Mouse (Mus musculus) midbrain, embryonic 12.5 days (tissue): ENCODE data around the gene Barhl2. TPM values are rescaled to one million over a fixed set of nuclear protein-coding genes. Genes with fewer than 3 reads are reported as not detected.

ENCODE experiments used
- ATAC-seq: fragments of 200-750 bp; cut with Nextera tagmentation; 2 replicates; pipeline ENCODE4 v1.8.0; 2017; ENCODE audit warnings: low read depth, moderate TSS enrichment, moderate library complexity; ENCODE audit not compliant: low FRiP score
- H3K27ac ChIP-seq: fragments of 300-500 bp; sonication (generic); replicated peaks from 2 replicates; pipeline ENCODE4 v1.5.1; 2016; ENCODE audit warnings: mild to moderate bottlenecking
- H3K27me3 ChIP-seq: fragments of 300-500 bp; sonication (generic); 2 replicates; pipeline ENCODE4 v1.6.1; 2016; ENCODE audit warnings: mild to moderate bottlenecking
- H3K36me3 ChIP-seq: fragments of 300-500 bp; sonication (generic); 2 replicates; pipeline ENCODE4 v1.6.1; 2016
- H3K4me1 ChIP-seq: fragments of 300-500 bp; sonication (generic); 2 replicates; pipeline ENCODE4 v1.6.1; 2016
- H3K4me2 ChIP-seq: fragments of 300-500 bp; sonication (generic); replicated peaks from 2 replicates; pipeline ENCODE4 v1.6.1; 2016; ENCODE audit warnings: mild to moderate bottlenecking, moderate library complexity
- H3K4me3 ChIP-seq: fragments of 300-500 bp; sonication (generic); 2 replicates; pipeline ENCODE4 v1.5.1; 2016; ENCODE audit warnings: mild to moderate bottlenecking
- H3K9ac ChIP-seq: fragments of 300-500 bp; sonication (generic); replicated peaks from 2 replicates; pipeline ENCODE4 v1.6.1; 2016; ENCODE audit warnings: mild to moderate bottlenecking, moderate library complexity
- H3K9me3 ChIP-seq: fragments of 300-500 bp; sonication (generic); 2 replicates; pipeline ENCODE4 v1.6.1; 2016; ENCODE audit warnings: mild to moderate bottlenecking
- WGBS: fragments of 180-500 bp; shearing (Covaris S2); methylation state at CpG from one replicate; pipeline ENCODE4 v1.1.7; 2016; 5-methylcytosine and 5-hydroxymethylcytosine counted together
- polyA plus RNA-seq: library from polyadenylated mRNA; unstranded; fragments of >200 nt; fragmentation: Nextera tagmentation; extraction: Ambion mirVana; gene quantifications from 2 replicates; pipeline ENCODE4 v1.2.1, GENCODE M21; 2016

The Barhl2 gene
- 8.4 and 15.6 TPM in 2 replicates for polyA plus RNA-seq

DNA sequence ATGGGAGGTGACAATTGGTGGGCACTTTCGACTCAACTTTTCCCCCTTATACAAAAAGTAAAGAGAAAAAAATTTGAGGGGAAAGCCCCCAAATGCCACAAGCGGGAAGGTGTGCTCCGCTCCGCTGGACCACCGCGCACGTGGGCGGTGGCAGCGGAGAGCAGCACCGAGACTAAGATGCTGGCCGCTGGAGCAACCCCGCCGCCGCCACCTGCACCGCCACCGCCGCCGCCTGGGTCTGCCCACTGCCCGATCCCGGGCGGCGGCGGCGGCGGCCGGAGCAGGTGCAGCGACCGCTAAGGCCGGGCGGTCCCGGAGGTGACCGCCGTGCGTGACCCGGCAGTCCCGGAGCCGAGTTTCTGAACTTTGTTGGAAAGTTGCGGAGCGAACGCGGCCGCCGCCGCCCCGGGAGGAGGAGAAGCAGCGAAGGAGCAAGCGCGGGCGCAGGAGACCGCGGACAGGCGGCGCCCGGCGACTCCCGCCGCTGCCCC lies at the start of gene Barhl2:
Barhl2 (minus strand) TSS at position 181 of the 491 bp plus-strand sequence.
- WGBS = 0% methylated on average over 42 of the region's 57 CpGs
- H3K9me3 ChIP-seq = no peaks in the 10 kb centered on the region
- peak within 1 kb of the TSS; percentile 77 for H3K9ac ChIP-seq
- H3K4me3 ChIP-seq = peak within 1 kb of the TSS; percentile 69
- peak within 1 kb of the TSS; percentile 89 for H3K27ac ChIP-seq
- peaks cover 39% of the 10 kb centered on the region for H3K4me1 ChIP-seq
- H3K27me3 ChIP-seq = peaks cover 94% of the 10 kb centered on the region
- no peak; the same call in 1 of the 2 replicates for ATAC-seq
- no peaks in the 10 kb centered on the region for H3K36me3 ChIP-seq
- H3K4me2 ChIP-seq = peak within 1 kb of the TSS; percentile 89

DNA sequence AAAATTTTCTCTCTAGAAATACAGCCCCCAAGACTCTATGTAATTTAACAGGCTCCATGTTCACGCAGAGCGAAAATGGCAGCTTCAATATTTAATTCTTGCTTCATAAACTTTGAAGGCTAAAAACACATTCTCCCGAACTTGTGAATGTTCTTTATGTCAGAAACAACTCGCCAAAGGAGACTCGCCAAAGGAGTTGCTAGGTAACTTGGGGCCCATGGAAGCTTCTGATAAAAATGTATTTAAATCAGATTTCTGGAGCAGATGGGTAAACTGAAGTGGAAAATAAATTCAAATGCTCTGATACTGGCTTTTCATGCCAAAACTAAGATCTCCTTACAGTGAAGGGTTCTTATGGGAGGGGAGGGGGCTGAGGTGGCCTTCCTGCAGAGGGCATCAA lies 48.1 kb upstream of the Barhl2 start:
- no peak overlapping the region for H3K4me2 ChIP-seq
- H3K4me3 ChIP-seq = no peak overlapping the region
- H3K36me3 ChIP-seq = no peaks in the 10 kb centered on the region
- no peaks in the 10 kb centered on the region for H3K9me3 ChIP-seq
- no peak overlapping the region for H3K27ac ChIP-seq
- H3K4me1 ChIP-seq = peaks cover 20% of the 10 kb centered on the region
- WGBS = 85% methylated on average over 5 of the region's 5 CpGs
- no peak overlapping the region for H3K9ac ChIP-seq
- no peak for ATAC-seq
- 0 out of 2 replicates have a peak, but pooled peaks cover 2% of the 10 kb centered on the region for H3K27me3 ChIP-seq

DNA sequence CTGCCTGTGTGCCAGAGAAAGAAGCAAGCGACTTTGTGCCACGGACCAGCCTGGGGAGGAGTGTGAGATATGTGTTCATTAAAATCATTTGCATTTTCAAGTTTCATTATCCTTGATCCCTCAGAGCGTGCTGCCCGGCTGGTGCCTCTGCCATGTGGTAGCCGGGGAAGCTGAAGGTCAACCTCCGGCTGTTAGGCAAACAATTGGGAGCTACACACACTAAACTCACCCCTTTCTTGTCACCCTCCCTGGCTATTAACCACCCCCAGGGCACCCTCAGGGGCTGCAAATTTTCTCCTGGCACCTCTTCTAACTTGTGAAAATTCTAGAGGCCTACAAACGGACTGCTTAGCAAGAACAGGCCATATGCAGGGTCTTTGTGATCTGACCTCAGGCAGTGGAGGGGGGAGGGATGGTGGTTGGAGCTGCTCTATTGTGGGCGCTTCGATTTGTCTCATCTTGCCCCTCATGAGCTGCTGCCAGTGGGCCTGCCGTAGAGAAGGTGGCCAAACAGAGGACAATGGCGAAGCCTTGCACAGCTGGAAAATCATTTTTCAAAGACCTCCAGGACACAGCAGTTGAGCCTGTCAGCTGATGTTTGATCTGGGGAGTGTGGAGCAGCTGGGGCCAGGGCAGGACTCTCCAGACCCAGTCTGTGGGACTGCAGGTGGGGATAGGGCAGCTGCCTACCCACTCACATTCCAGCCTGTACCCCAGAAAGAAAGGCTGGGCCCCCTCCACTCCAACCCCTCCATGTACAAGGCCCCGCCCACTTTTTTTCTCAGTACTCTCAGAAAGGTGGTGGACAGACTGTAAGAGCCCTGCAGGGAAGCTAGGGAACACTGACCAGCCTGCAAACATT lies 44.9 kb upstream of the Barhl2 start:
- WGBS = 44% methylated on average over 12 of the region's 12 CpGs

DNA sequence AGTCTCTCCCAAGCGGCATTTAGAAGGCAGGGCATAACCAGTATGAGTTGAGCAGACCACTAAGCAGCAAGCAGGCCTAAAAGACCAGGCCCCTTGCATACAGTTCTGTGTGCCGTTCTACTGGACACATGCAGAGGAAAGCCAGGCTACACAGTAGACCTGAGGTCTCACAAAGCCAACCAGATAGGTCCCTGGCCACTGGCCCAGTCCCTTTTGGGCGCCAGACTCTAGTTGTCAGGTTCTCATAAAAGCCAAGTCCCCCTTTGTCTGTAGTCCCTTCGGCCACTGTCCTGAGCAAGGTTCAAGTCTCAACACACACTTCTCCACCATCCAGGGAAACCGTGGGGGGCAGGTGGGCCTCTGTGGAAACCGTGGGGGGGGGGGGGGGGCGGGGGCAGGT lies 44.3 kb upstream of the Barhl2 start:
- H3K4me3 ChIP-seq = no peak overlapping the region
- peaks cover 24% of the 10 kb centered on the region for H3K4me1 ChIP-seq
- WGBS = 68% methylated on average over 7 of the region's 7 CpGs
- ATAC-seq = peak; percentile 21
- no peak overlapping the region for H3K9ac ChIP-seq
- no peaks in the 10 kb centered on the region for H3K9me3 ChIP-seq
- H3K27ac ChIP-seq = peak overlapping the region; percentile 67
- H3K4me2 ChIP-seq = no peak overlapping the region
- H3K27me3 ChIP-seq = no peaks in the 10 kb centered on the region; the same call in 1 of the 2 replicates
- no peaks in the 10 kb centered on the region for H3K36me3 ChIP-seq

More for the DNA sequence above, 44.9 kb upstream of the Barhl2 start:
- Histone ChIP-seq H3K4me2 (no peak overlapping the region), H3K4me3 (no peak overlapping the region), H3K27me3 (no peaks in the 10 kb centered on the region; the same call in 1 of the 2 replicates), H3K36me3 (no peaks in the 10 kb centered on the region), H3K27ac (peak overlapping the region; percentile 67), H3K9ac (no peak overlapping the region), H3K9me3 (no peaks in the 10 kb centered on the region), H3K4me1 (peaks cover 24% of the 10 kb centered on the region)
- peak; percentile 77 for ATAC-seq

DNA sequence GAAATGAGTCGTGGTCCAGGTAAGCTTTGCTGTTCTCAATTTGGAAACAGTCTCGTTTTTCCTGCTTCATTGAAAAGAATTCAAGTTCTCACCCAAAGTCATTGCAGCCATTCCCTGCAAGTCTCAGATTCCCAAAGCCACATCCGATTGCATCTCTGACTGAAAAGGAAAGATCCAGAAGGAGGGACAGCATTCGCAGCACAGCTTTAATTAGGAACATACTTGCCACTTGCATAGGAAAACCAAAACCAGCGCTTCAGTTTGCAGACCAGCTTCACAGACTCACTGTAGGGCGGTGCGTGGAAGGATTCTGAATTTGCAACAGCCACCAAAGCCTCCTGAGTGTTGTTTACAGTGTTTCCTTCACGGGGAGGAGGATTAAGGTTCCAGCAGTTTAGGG lies 33.8 kb upstream of the Barhl2 start:
- Histone ChIP-seq H3K4me2 (no peak overlapping the region), H3K36me3 (no peaks in the 10 kb centered on the region), H3K27me3 (no peaks in the 10 kb centered on the region), H3K4me3 (no peak overlapping the region), H3K9ac (no peak overlapping the region), H3K4me1 (peaks cover 8% of the 10 kb centered on the region; the same call in 1 of the 2 replicates), H3K27ac (peak overlapping the region; percentile 15; the same call in 1 of the 2 replicates), H3K9me3 (no peaks in the 10 kb centered on the region)
- no peak for ATAC-seq
- WGBS = 59% methylated on average over 8 of the region's 8 CpGs

DNA sequence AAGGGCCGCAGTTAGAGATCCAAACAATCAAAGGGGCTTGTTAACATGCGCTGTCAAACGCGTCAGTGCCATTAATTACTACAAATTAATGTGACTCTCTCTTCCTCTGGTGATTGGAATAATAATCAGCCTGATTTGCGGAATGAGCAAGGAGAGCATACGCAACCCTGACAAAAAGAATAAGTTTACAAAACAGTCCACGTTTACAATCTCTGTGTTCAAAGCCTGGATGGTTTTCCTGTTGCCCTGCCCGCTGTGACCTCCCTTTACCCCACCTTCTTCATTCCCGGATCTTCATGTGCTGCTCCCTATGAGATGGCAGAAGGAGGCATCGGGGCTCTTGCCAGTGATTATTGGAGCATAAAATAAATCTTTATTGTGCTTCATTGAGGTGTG lies 14.1 kb upstream of the Barhl2 start:
- Histone ChIP-seq H3K4me3 (no peak overlapping the region), H3K36me3 (no peaks in the 10 kb centered on the region), H3K4me2 (no peak overlapping the region; the same call in 1 of the 2 replicates), H3K9me3 (no peaks in the 10 kb centered on the region), H3K27me3 (peaks cover 76% of the 10 kb centered on the region), H3K4me1 (peaks cover 44% of the 10 kb centered on the region), H3K27ac (0 out of 2 replicates have a peak overlapping the region, but pooled peaks have one; percentile 35), H3K9ac (no peak overlapping the region)
- WGBS = 7% methylated on average over 10 of the region's 10 CpGs
- no peak for ATAC-seq

DNA sequence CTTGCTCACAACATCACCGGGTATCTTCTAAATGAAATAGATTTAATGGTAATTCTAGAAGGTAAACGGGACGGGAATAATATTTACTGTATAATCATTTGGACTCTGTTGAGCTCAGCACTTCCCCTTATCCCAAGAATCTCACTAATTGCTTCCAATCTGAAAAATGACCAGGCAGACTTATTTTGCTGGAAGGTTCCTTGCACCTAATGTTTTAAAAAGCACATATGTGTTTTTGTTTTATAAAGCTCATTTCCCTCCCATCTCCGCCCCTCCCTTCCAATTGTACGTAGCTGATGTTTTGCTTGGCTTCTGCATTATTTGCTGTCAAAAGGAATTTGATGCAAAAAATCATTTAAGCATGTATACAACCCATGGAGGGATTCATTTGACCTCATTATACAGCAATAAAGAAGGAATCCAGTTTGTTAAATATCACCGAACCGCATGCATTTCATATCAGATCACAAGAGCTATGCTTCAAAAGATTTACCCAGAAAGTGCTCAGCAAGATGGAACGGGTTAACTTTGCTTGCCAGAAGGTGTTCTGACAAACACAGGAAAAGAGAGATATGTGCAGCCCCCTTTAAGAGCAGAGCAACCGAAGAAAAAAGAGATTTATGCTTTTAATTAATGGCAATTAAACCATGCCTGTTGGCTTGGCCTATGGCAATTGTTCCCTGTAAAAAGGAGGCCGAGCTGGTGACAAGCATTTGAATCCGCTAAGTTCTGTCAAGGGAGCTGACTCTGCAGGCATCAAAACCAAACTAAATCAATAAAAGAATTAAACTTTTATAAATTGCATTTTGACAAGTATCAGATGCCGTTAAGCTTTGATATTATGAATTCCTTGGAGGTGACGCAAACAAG lies 13.5 kb upstream of the Barhl2 start:
- no peak overlapping the region for H3K4me3 ChIP-seq
- peaks cover 50% of the 10 kb centered on the region for H3K4me1 ChIP-seq
- WGBS = 10% methylated on average over 13 of the region's 13 CpGs
- H3K36me3 ChIP-seq = no peaks in the 10 kb centered on the region
- peaks cover 80% of the 10 kb centered on the region for H3K27me3 ChIP-seq
- H3K4me2 ChIP-seq = peak overlapping the region; percentile 63
- peak overlapping the region; percentile 80; the same call in 1 of the 2 replicates for H3K27ac ChIP-seq
- H3K9me3 ChIP-seq = no peaks in the 10 kb centered on the region
- no peak for ATAC-seq
- no peak overlapping the region for H3K9ac ChIP-seq

DNA sequence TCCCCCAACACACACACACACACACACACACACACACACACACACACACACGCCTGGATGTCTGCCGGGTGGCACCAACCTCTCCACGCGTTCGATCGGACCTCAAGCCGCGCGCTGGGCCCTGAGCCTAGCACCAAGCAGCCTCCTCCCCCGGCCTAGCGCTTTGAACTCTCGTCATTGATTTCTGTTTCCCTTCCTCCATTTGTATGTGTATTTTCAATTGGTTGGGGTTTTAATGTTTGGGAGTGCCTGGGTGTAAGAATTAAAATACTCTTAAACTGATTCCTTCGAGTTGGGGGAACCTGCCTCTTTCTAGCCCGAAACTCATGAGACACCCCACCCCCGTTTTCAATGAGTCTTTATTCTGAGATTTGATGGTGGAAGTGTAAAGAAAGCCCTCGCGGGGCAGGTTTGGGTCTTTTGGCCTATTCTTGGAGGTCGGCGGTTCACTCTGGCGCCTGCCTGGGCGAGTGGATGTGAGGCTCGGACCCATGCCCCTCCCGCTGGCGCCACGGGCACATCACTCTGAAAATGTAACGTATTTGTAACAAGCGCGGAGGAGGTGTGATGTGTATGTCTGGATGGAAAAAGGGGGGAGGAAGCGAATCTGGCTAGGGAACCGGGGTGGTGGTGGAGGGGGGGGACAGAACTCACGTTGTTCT lies 7.3 kb upstream of the Barhl2 start:
- Histone ChIP-seq H3K27me3 (peaks cover 98% of the 10 kb centered on the region), H3K9ac (peak overlapping the region; percentile 46), H3K9me3 (no peaks in the 10 kb centered on the region), H3K4me2 (peak overlapping the region; percentile 48), H3K27ac (peak overlapping the region; percentile 80), H3K4me3 (peak overlapping the region; percentile 33), H3K36me3 (no peaks in the 10 kb centered on the region), H3K4me1 (peaks cover 69% of the 10 kb centered on the region)
- under 1% methylated on average over 31 of the region's 31 CpGs for WGBS
- no peak for ATAC-seq

DNA sequence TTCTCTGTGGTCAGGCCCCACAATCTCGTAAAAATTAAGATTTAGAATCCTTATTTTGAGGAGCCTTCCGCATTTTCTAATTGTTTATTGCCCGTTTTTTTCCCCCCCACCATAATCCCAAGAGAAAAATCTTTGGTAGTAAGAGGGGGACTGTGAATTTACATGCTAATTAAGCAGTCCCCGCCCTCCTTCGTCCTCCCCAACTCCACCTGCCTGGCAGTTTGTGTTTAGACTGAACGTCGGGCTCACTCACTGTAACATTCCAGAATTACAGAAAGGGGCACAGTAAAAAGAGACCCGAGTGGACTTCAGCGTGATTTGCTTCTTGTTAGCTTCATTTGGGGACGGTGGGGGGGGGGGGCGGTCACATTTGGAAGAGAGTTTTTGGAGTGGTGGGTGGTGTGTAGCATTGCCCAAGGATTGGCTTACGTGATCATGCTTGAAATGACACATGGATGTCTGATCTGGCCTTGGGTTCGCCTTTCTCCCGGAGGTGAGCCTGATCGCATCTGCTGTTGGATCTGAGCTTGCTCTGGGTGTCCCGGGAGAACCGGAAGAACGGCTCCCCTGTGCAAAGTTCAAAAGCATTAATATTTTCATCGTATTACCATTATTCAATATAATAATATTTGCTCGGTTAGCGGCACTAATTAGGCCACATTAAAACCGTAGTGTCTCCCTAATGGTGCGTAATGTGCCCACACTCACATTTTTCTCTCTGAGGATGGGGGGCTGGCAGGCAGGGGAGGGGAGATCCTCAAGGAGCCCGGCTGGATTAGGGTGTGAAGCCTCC lies 6.6 kb upstream of the Barhl2 start:
- Histone ChIP-seq H3K9ac (peak overlapping the region; percentile 46; the same call in 1 of the 2 replicates), H3K36me3 (no peaks in the 10 kb centered on the region), H3K4me1 (peaks cover 68% of the 10 kb centered on the region), H3K27me3 (peaks cover 98% of the 10 kb centered on the region), H3K9me3 (no peaks in the 10 kb centered on the region), H3K4me2 (peak overlapping the region; percentile 48), H3K4me3 (peak overlapping the region; percentile 33), H3K27ac (peak overlapping the region; percentile 80)
- no peak for ATAC-seq
- WGBS = 1% methylated on average over 23 of the region's 24 CpGs

DNA sequence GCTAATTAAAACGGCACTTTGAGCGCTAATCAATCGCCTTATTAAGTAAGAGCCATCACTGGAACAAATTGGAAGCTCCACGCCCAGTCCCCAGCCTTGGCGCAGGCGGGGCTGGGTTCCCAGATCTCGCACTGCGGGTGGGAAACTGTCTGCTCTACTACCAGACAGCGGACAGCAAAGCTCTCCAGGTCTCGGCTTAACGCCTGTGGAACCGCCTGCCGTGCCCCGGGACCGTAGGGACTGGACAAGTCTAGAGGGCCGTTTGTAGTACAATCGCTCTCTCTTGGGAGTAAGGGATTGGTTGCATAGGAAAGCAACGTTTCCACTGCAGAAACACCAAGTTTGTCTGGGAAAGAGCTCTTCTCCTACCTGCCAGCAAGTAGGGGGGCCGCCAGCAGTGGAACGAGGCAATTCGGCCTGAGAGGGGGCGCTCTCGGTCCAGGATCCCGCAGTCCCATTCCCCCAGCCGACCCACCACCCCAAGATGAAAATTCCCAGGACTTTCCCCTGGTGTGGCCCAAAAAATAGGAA lies 5.8 kb upstream of the Barhl2 start:
- peak overlapping the region; percentile 33 for H3K4me3 ChIP-seq
- H3K27me3 ChIP-seq = peaks cover 98% of the 10 kb centered on the region
- WGBS = under 1% methylated on average over 25 of the region's 25 CpGs
- H3K9me3 ChIP-seq = no peaks in the 10 kb centered on the region
- peak overlapping the region; percentile 48 for H3K4me2 ChIP-seq
- no peaks in the 10 kb centered on the region for H3K36me3 ChIP-seq
- no peak overlapping the region for H3K9ac ChIP-seq
- H3K4me1 ChIP-seq = peaks cover 67% of the 10 kb centered on the region
- ATAC-seq = no peak; the same call in 1 of the 2 replicates
- H3K27ac ChIP-seq = peak overlapping the region; percentile 80
